Mouse (Mus musculus) embryonic fibroblast, embryonic 13.5 days (primary cell): ENCODE measurements around the gene H2-Ab1.

Source experiments
- CTCF ChIP-seq: IDR thresholded peaks from 2 replicates; pipeline ENCODE4 v1.5.1; 2011; ENCODE audit warnings: mild to moderate bottlenecking, control low read depth, low read length, moderate library complexity, borderline replicate concordance; ENCODE audit not compliant: insufficient read depth
- POLR2A ChIP-seq: IDR thresholded peaks from 2 replicates; pipeline ENCODE4 v1.6.1; 2011; ENCODE audit warnings: low read depth, mild to moderate bottlenecking, control low read depth, low read length, moderate library complexity

DNA sequence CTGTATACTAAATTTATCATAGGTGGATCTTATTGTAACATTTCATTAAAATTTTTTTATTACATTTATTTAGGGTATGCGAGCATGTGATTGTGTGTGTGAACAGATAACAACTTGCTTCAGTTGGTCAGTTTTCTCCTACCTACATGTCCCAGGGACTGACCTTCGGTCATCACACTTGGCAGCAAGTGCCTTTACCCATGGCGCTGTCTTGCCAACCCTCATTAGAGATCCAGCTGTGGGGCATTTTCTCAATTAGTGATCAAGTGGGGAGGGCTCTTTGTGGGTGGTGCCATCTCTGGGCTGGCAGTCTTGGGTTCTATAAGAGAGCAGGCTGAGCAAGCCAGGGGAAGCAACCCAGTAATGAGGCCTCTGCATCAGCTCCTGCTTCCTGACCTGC is 32.7 kb upstream of the H2-Ab1 start:
- TF ChIP-seq CTCF (no peak), POLR2A (no peak)
